Mouse (Mus musculus) monocyte, adult 5-6 weeks (primary cell): ENCODE measurements around the gene Ak5. TPM values are rescaled to one million over a fixed set of nuclear protein-coding genes. Genes with fewer than 3 reads are reported as not detected.

ENCODE experiments used
- ATAC-seq: fragments of 153-309, 156-312 bp; replicated peaks from 2 replicates; pipeline ENCODE4 v1.8.0; 2017; ENCODE audit warnings: mild to moderate bottlenecking; ENCODE audit not compliant: low TSS enrichment, insufficient number of reproducible peaks, severe bottlenecking, poor library complexity, low FRiP score
- total RNA-seq: library from RNA; stranded (forward); fragments of 200-1000, 200-491, 200-594 nt; gene quantifications from 3 replicates; pipeline ENCODE4 v1.2.3, GENCODE M21; 2017

Gene Ak5
- total RNA-seq, 1 experiment from 2014 or later: not detected

DNA sequence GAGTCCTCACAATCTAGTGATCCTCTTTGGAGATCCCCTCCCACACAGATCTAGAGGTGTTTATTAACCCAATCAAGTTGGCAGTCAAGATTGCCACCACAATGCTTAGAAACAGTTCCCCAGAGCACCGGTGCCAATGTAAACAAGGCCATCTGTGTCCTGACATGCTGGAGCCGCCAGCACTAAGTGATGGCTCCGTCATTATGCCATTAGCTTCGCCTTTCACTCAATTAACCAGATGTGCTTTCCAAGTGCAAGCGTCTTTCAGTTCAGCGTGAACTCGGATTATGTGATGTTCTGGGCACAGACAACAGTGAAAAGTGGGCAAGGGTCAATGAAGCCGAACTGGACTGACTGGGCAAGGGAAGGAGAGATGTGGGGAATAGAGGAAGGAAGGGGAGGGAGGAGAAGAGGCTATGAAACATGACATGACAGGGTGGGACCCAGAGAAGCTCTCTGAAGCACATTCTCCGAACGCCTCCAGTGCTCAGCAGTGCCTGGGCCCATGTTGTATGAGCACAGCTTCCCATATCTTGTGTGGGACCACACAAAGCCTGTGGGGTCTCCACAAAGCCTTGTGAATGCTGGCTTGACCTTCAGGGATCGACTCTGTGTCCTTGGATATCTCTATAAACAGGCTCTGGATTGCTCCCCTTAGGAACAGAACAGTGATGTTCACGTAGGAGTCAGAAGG lies 173.3 kb downstream of the Ak5 start:
- ATAC-seq: no peak

- no peak for ATAC-seq
Measured at GRCm38 (mm10) chr3:152493813-152494212, 174.3 kb downstream of the Ak5 start.

- ATAC-seq: no peak
Measured at GRCm38 (mm10) chr3:152492241-152492640, 175.9 kb downstream of the Ak5 start.

GRCm38 (mm10) chr3:152490423-152490822 lies 177.7 kb downstream of the Ak5 start:
- no peak for ATAC-seq

- no peak for ATAC-seq
Measured at GRCm38 (mm10) chr3:152488964-152489363, 179.2 kb downstream of the Ak5 start.

DNA sequence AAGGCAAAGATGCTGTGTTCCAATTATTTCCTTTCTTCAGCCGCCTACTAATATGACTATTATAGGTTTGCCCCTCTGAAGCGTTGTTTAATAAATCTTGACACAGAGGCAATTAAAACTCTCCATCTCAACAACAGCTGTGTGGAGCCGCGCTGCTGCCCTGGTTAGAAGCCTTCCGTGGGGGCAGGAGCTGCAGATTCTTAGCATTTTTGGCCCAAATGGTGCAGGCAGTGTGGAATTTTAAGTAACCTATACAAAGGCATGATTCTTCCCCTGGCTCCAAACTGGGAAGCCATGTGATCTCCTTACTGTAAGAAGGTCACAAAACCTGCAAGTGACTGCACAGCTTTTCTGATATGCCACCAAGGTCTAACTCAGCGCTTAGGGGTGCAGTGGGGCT lies 184.0 kb downstream of the Ak5 start:
- no peak for ATAC-seq

DNA sequence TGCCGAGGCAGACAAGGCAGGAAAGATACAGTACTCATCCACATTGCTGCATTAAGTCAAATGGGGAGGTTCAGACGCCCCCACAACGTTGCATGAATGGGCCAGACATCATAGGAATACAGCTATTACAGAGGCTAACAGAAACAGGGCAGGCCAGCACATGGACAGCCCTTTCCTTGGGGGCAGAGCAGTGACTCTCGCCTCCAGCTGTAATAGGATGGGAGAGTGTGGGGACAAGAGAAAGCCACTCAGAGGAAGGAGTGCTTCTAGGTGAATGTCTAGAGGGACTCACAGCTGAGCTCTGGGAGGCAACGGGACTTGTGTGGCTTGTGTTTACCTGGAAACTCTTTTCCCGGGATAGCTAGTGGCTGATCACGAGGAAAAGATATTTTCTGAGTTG lies 184.4 kb downstream of the Ak5 start:
- ATAC-seq: no peak

DNA sequence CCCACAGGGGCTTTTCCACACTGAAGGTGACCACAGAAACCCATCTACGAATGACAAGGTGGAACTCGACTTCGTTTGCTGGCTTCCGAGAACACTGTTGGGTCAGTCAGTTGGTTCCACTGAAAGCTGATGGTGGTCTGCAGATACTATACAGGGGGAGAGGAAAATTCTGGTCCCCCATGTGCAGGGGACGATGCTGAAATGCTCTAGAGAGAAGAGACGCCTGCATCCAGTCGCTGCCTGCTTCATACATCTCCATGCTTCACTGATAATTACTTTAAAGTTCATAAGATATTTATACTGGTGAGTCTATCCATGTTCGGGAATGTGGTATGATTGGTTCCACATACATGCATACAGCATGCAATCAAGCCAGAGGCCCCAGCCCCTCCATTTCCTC lies 186.0 kb downstream of the Ak5 start:
- no peak for ATAC-seq

DNA sequence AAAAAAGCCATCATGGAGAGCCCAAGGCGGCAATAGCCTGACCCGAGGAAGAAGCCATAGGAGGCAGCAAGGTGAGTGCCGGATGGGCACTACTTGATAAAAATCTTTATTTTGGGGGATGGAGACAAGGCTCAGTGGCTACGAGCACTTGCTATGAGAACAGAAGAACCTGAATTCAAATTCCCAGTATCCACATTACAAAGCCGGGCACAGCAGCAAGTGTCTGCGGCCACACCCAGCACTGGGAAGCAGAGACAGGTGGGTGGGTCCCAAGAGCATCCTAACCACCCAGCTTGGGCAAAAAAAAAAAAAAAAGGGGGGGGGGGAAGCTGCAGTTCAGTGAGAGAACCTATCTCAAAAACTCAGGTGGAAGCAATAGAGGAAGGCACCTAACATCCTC lies 187.8 kb downstream of the Ak5 start:
- no peak for ATAC-seq

DNA sequence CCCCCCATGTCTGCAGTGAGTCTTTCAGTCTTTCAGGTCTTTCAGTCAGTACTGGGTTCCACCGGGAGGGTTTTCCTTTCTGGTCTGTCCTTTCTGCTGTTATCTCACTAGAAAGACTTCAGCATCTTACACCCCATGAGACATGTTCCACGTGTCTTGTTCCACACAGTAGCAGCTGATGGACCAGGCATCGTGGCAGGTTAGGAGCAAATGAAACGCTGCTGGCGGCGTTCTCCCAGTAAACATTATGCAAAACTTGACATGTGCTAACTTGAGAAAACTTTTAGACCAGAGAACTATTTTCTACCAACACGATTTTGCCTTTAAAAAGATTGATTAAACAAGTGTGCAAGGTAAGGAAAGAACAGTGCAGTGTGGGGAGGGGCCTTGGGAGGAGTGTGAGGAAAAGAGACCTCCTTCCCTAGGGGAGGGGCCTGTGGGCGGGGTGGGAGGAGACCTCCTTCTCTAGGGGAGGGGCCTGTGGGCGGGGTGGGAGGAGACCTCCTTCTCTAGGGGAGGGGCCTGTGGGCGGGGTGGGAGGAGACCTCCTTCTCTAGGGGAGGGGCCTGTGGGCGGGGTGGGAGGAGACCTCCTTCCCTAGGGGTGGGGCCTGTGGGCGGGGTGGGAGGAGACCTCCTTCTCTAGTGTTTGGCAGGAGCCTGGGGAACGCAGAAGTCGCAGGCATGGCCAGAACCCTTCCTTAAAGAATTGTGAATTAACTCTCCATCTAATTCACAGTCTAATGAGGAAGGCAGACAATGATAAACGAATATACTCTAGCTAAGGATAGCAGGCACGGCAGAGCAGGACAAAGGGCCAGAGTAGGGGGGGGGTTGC lies 189.3 kb downstream of the Ak5 start:
- peak; percentile 32 for ATAC-seq

GRCm38 (mm10) chr3:152477796-152478527 lies 190.2 kb downstream of the Ak5 start:
- ATAC-seq: peak; percentile 54

- no peak for ATAC-seq
Measured at GRCm38 (mm10) chr3:152475894-152476293, 192.3 kb downstream of the Ak5 start.

- ATAC-seq: no peak
Measured at GRCm38 (mm10) chr3:152475278-152475669, 192.9 kb downstream of the Ak5 start.

DNA sequence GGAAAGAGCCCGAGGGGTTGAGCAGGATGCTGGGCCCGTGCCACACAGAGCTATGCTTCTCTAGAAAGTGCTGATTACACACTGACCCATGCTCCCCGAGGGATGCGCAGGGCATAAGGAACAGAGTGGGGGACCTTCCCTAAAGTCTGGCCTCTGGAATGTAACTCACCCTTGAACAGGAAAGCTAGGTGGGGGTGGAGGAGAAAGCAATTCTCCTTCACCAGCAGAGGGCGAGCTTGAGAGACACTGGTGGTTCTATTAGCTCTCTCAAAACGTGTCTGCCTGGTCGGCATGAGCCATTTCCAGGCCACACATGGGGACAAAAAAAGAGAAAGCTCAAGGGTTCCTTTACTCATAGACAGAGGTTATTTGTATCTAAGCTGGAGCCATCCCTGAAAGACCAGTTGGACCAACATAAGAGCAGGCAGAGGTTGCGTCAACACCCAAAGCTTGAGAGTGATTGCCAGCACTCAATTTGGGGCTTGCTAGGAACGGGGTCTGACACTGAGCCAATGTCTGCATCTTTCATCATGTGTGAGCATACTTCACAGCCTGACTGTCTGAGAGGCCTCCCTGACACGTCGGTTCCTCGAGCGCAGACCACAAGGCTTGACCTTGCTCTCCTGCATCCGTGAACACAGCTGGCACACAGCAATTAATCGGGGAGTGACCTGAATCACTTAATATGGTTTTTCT lies 193.4 kb downstream of the Ak5 start:
- ATAC-seq: 0 out of 2 replicates have a peak, but pooled peaks have one; percentile 18

DNA sequence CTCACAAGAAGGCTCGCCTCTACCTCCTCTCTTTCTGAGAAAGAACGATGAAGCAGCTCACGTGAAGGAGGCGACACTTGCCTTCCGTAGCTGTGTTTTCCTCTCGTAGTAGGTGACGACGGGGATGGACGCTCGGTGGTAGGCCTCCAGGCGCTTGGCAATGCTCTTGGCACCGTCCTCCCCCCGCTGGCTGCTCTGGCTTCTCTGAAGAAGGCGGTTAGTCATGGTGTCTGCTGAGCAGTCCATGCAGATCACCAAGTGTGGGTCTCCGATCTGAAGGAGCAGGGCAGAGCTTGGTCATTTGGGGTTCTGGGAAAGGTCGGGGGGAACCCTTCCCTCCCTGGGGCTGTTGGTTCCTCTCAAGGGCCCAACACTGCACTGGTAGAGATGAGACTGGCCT lies 195.5 kb downstream of the Ak5 start:
- no peak for ATAC-seq

GRCm38 (mm10) chr3:152470347-152470746 lies 197.8 kb downstream of the Ak5 start:
- no peak for ATAC-seq

DNA sequence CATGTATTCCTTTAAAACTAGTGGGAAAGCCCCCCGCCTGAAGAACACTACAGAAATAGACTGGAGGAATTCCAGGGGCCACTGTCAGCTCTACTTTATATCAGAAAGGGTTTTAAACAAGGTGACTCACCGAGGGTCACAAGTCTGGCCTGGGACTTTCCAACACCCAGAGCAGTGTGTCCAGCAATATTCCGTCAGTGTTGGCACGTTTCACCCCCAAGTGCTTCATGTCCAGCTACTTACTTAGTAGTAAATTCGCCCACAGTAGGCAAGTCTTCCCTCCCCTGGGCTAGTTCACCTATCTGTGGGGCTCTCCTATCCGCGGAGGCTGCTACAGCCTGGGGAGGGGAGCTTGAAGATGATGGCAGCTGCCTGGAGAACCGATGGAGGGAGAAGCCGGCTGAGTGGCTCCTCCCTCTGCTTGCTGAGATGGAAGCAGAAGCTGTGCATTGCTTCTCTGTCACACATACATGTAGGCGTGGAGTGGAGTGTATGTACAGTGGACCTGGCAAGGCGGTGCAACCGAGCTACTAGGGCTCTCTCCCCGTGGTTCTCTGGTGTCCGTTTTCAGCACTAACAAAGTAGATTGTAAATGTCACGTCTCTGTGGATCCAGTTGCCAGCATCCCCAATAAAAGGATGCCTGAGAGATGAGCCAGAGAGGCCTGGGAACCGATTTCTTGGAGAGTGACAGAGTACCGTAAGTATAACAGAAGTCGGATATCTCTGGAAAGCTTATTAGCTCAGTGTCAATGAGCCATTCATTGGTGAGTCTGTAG lies 198.5 kb downstream of the Ak5 start:
- ATAC-seq: no peak

DNA sequence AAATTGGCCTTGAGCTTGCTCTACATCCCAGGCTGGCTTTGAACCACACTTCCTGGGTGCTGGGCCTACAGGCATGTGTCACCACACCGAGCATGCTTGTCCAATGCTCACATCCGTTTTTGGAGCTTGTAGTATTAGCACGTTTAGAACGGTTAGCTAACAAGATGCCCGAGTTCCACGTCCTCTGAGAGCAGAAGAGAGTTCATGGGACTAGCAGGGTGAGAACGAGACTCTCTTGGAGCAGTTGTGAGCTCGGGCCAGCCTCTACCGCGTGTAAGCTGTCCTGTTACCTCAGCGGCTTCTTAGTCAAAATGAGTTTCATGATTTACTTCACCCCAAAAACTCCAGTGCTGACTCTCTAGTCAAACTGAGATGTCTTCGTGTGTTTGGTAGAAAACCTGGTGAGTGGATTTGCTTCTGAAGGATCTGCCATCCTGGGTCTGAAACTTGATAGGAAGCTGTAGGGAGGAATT lies 199.6 kb downstream of the Ak5 start:
- no peak for ATAC-seq
